Mouse (Mus musculus) lung, embryonic 14.5 days (tissue): ENCODE results near the gene Gm42957. TPM values are rescaled to one million over a fixed set of nuclear protein-coding genes. Genes with fewer than 3 reads are reported as not detected.

Source experiments
- ATAC-seq: fragments of 200-750 bp; cut with Nextera tagmentation; 2 replicates; pipeline ENCODE4 v1.8.0; 2017; ENCODE audit warnings: mild to moderate bottlenecking, moderate TSS enrichment, moderate library complexity; ENCODE audit not compliant: insufficient read depth
- DNase-seq: peaks from one replicate; pipeline ENCODE4 v3.0.0-alpha.2; 2015
- H3K27ac ChIP-seq: fragments of 300-500 bp; sonication (generic); 2 replicates; pipeline ENCODE4 v1.5.1; 2014; ENCODE audit warnings: low read depth, mild to moderate bottlenecking, moderate library complexity
- H3K27me3 ChIP-seq: fragments of 300-500 bp; sonication (generic); 2 replicates; pipeline ENCODE4 v1.6.1; 2014; ENCODE audit warnings: low read length, control low read depth; ENCODE audit not compliant: insufficient read depth
- H3K36me3 ChIP-seq: fragments of 300-500 bp; sonication (generic); 2 replicates; pipeline ENCODE4 v1.6.1; 2014; ENCODE audit warnings: control low read depth; ENCODE audit not compliant: insufficient read depth
- H3K4me1 ChIP-seq: fragments of 300-500 bp; sonication (generic); 2 replicates; pipeline ENCODE4 v1.6.1; 2014; ENCODE audit warnings: antibody characterized with exemption, control low read depth; ENCODE audit not compliant: insufficient read depth
- H3K4me2 ChIP-seq: fragments of 300-500 bp; sonication (generic); 2 replicates; pipeline ENCODE4 v1.6.1; 2014; ENCODE audit warnings: mild to moderate bottlenecking
- H3K4me3 ChIP-seq: fragments of 300-500 bp; sonication (generic); 2 replicates; pipeline ENCODE4 v1.5.1; 2014; ENCODE audit warnings: low read depth, low read length
- H3K9ac ChIP-seq: fragments of 300-500 bp; sonication (generic); 2 replicates; pipeline ENCODE4 v1.6.1; 2014
- H3K9me3 ChIP-seq: fragments of 300-500 bp; sonication (generic); 2 replicates; pipeline ENCODE4 v1.6.1; 2016; ENCODE audit warnings: low read depth, low read length, control low read depth
- CTCF ChIP-seq: IDR thresholded peaks from 2 replicates; pipeline ENCODE4 v1.5.1; 2016; ENCODE audit warnings: antibody characterized with exemption, low read depth
- WGBS: fragments of 180-500 bp; shearing (Covaris S2); extraction: QIAGEN DNeasy Blood & Tissue Kit; methylation state at CpG from one replicate; pipeline ENCODE4 v1.1.7; 2014; 5-methylcytosine and 5-hydroxymethylcytosine counted together
- polyA plus RNA-seq: library from polyadenylated mRNA; unstranded; fragments of >200 nt; fragmentation: Nextera tagmentation; extraction: Ambion mirVana; gene quantifications from 2 replicates; pipeline ENCODE4 v1.2.1, GENCODE M21; 2014

Gm42957 gene
- polyA plus RNA-seq, 1 experiment from 2014 or later = 0.09 TPM

DNA sequence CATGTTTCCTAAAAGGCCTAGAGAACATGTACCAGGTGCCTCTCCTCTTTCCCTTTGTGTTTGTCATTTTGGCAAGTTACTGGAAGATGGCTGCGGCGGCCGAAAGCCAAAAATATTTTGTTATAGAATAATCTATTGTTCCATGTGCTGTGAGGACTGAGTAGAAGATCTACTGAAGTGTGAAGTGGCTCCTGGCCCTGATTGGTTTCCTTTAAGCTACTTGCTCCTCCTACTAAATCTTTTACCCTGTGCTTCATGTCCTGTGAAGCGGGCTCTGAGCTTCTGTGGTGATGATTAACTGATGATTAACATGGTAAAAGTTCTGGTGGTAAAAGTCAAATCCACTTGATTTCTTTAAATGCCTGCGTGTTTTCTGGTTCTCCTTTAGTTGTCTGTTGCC lies 31.6 kb downstream of the Gm42957 start:
- H3K4me2 ChIP-seq = no peak overlapping the region
- H3K27ac ChIP-seq = no peak overlapping the region
- H3K9ac ChIP-seq = no peak overlapping the region
- H3K4me3 ChIP-seq = no peak overlapping the region
- no peaks in the 10 kb centered on the region for H3K4me1 ChIP-seq
- 90% methylated on average over 5 of the region's 5 CpGs for WGBS
- no peaks in the 10 kb centered on the region for H3K27me3 ChIP-seq
- no peak for TF ChIP-seq CTCF
- DNase-seq = no peak
- H3K36me3 ChIP-seq = no peaks in the 10 kb centered on the region
- no peak for ATAC-seq
- H3K9me3 ChIP-seq = no peaks in the 10 kb centered on the region

DNA sequence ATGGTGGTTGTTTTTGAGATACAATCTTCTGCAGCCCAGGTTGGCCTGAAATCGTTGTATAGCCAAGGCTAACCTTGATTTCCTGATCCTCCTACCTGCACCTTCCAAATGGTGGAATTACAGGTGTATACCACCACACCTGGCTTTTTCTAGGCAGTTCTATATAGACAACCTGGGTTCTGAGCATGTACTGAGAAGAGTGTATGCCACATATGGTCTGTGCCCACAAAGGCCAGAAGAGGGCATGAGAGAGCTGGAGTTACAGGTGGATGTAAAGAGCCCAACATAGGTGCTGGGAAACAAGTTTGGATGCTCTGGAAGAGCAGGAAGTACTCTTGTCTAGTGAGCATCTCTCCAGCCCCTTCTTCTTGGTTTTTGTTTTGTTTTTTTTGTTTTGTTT lies 32.0 kb downstream of the Gm42957 start:
- Histone ChIP-seq H3K4me1 (no peaks in the 10 kb centered on the region), H3K36me3 (no peaks in the 10 kb centered on the region), H3K27me3 (no peaks in the 10 kb centered on the region), H3K27ac (no peak overlapping the region), H3K9me3 (no peaks in the 10 kb centered on the region), H3K4me3 (no peak overlapping the region), H3K9ac (no peak overlapping the region), H3K4me2 (no peak overlapping the region)
- peak; percentile 46 for TF ChIP-seq CTCF
- ATAC-seq (no peak), DNase-seq (peak; percentile 16)
- 26% methylated on average over 1 of the region's 1 CpGs for WGBS

DNA sequence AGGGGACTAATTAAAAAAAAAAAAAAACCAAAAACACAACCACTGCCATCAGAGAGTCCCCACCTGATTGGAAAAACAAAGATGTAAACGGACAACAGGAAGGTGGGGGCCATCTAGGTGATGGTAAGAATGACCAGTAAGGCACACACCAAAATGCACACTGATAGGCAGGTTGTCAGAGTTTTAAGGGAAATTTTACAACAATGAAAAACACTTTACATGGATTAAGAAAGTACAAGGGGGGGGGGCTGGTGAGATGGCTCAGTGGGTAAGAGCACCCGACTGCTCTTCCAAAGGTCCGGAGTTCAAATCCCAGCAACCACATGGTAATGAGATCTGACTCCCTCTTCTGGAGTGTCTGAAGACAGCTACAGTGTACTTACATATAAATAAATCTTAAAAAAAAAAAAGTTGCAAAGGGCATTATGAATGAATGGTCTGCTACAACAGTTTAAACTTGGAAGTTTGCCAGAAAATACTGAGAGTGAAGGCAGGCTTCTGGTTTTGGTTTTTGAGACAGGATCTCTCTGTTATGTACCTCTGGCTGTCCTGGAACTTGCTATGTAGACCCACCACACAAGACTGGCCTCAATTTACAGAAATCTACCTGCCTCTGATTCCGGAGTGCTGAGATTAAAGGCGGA lies 33.3 kb downstream of the Gm42957 start:
- no peaks in the 10 kb centered on the region for H3K36me3 ChIP-seq
- no peaks in the 10 kb centered on the region for H3K4me1 ChIP-seq
- 87% methylated on average over 5 of the region's 5 CpGs for WGBS
- TF ChIP-seq CTCF = no peak
- H3K27me3 ChIP-seq = no peaks in the 10 kb centered on the region
- no peak for ATAC-seq
- DNase-seq = peak; percentile 55
- no peak overlapping the region for H3K4me2 ChIP-seq
- no peak overlapping the region for H3K9ac ChIP-seq
- H3K27ac ChIP-seq = no peak overlapping the region
- H3K9me3 ChIP-seq = no peaks in the 10 kb centered on the region
- H3K4me3 ChIP-seq = no peak overlapping the region

DNA sequence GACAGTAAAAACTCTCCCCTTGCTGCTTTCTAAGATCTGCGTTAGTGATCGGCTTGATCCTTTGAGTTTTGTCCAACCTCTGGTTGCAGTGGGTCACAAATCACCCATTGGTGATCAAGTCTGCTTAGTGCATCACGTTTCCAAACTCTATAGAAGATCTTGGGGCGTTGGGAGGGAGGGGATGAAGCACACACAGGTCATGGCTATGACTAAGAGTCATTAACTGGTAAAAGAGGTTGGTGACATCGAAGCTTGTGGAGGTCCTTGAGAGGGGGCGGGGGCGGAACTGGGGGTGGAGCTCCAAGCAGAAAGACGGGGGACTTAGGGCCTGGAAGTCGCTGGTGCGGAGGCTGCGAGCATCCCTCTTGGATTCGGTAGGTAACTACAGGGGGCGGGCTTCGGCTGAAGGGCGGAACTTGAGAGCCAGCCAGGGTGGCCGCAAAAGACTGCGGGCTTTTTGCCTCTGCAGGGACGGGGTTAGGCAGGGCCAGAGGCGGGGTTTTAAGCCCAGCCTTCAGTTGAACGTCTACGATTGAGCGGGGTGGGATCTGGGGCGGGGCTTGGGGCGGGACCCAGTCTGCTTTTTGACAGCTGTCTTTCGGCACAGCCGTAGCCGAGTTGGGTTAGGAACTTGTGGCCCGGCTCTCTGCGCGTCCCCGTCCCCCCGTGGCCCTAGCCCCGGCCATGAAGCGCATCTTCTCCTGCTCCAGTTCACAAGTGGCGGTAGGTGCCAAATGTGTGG lies 34.6 kb downstream of the Gm42957 start, which contains the start of gene Ankrd35:
Gene Ankrd35 (plus strand): TSS at position 405 of the 742 bp plus-strand sequence.
- no peaks in the 10 kb centered on the region for H3K36me3 ChIP-seq
- no peaks in the 10 kb centered on the region for H3K27me3 ChIP-seq
- TF ChIP-seq CTCF = peak; percentile 40
- peak within 1 kb of the TSS; percentile 71 for H3K4me2 ChIP-seq
- ATAC-seq (peak; percentile 98), DNase-seq (peak; percentile 94)
- no peak within 1 kb of the TSS for H3K9ac ChIP-seq
- H3K4me3 ChIP-seq = peak within 1 kb of the TSS; percentile 36
- no peaks in the 10 kb centered on the region for H3K4me1 ChIP-seq
- 4% methylated on average over 35 of the region's 35 CpGs for WGBS
- no peaks in the 10 kb centered on the region for H3K9me3 ChIP-seq
- H3K27ac ChIP-seq = no peak within 1 kb of the TSS

DNA sequence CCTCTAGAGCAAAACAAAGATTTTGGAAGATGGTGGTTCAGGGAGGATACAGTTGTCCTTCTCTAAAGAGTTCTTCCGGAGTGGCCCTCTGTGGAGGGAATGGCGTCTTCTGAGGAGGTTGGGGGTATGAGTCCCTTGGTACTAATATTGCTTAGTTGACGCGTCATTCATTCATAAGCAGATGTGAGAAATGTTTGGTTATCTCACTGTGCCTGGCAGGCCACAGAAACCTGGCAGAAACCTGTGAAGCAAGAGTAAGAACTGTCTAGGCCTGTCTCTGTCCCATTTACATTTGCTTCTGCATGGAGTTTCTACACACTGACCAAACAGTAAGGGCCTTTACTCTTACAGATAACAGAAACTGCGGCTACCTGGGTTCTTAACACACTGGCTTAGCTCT lies 36.2 kb downstream of the Gm42957 start:
- WGBS = 89% methylated on average over 5 of the region's 5 CpGs
- ATAC-seq = no peak
- TF ChIP-seq CTCF = no peak

DNA sequence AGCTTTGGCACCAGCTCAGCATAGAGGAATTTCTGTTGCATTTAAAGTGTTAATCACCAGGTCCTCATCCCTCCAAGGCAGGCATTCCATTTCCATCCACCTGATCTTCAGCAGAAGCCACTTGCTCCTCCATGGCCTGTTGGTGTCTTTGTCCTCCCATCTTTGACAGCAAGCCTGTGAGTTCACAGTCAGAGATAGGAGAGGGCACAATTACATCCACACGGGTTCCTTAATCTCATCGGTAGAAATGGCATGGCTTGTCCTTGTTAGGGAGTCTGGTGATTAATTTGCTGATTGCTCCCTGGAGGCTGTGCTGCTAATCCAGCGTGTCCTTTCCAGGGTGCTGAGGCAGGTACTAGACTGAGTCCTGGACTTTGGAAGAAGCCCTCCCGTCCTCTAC lies 38.2 kb downstream of the Gm42957 start:
- WGBS = 63% methylated on average over 4 of the region's 4 CpGs
- Histone ChIP-seq H3K4me3 (no peak overlapping the region), H3K36me3 (no peaks in the 10 kb centered on the region), H3K27me3 (no peaks in the 10 kb centered on the region), H3K27ac (no peak overlapping the region), H3K4me2 (no peak overlapping the region), H3K9me3 (no peaks in the 10 kb centered on the region), H3K9ac (no peak overlapping the region), H3K4me1 (no peaks in the 10 kb centered on the region)
- TF ChIP-seq CTCF = no peak
- DNase-seq = no peak
- no peak for ATAC-seq

More for the DNA sequence above, 36.2 kb downstream of the Gm42957 start:
- Histone ChIP-seq H3K27ac (no peak overlapping the region), H3K4me1 (no peaks in the 10 kb centered on the region), H3K9me3 (no peaks in the 10 kb centered on the region), H3K36me3 (no peaks in the 10 kb centered on the region), H3K27me3 (no peaks in the 10 kb centered on the region), H3K4me2 (no peak overlapping the region), H3K4me3 (no peak overlapping the region), H3K9ac (no peak overlapping the region)
- DNase-seq = no peak

DNA sequence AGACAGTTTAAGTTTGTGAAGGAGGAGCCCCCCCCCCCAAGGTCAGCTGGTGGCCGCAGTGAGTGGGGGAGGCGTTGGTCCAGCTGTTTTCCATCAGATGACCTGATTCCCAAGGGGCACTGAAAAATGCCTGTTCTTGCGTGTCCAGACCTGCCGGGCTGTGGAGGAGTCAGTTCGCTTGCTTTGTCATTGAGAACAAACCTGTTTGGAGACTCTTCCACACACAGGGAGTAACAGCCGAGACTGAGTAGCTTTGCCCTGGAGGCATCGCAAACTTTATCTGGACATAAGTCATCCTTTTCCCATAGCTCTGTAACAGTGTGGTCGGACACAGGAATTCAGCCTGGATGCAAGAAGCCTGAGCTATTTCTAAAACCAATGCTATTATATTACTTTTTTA lies 39.2 kb downstream of the Gm42957 start:
- Histone ChIP-seq H3K4me2 (no peak overlapping the region), H3K4me3 (no peak overlapping the region), H3K36me3 (no peaks in the 10 kb centered on the region), H3K9ac (no peak overlapping the region), H3K9me3 (no peaks in the 10 kb centered on the region), H3K27me3 (no peaks in the 10 kb centered on the region), H3K4me1 (no peaks in the 10 kb centered on the region), H3K27ac (no peak overlapping the region)
- 36% methylated on average over 8 of the region's 8 CpGs for WGBS
- no peak for DNase-seq
- TF ChIP-seq CTCF = no peak
- no peak for ATAC-seq
